9 mouse cellular contexts compared by ENCODE assay signal in genomic region chr14:58937791-58938600, GRCm38 (mm10).
DNase-seq lines count a peak whose midpoint lies in the region; ATAC-seq lines count a peak whose summit lies in the region.
"Had no signal": no experiment of that assay in that cellular context is flagged by ENCODE, and none has a peak within 500 bp of the region (broad histone marks: within the 10 kb centered on the region; RNA-seq: fewer than 3 reads in every experiment).

No protein-coding gene starts in this region.

- no peaks in the 10 kb centered on the region for H3K36me3 ChIP-seq in heart, embryonic 13.5 days
- no peaks in the 10 kb centered on the region for H3K36me3 ChIP-seq in kidney, embryonic 16.5 days (ENCODE audit: insufficient read depth, low read length)
- H3K36me3 ChIP-seq: neural tube, embryonic 13.5 days had no signal

- H3K4me2 ChIP-seq in heart, embryonic 13.5 days, result peak overlapping the region; percentile 34
- peak overlapping the region; percentile 37 for H3K4me2 ChIP-seq in kidney, embryonic 16.5 days (replicated peaks; ENCODE audit: low read depth, low read length)
- H3K4me2 ChIP-seq: neural tube, embryonic 13.5 days had no signal

- no peak overlapping the region for H3K9ac ChIP-seq in heart, embryonic 13.5 days
- H3K9ac ChIP-seq in kidney, embryonic 16.5 days (replicated peaks; ENCODE audit: low read length), result no peak overlapping the region
- H3K9ac ChIP-seq: neural tube, embryonic 13.5 days had no signal

- H3K4me3 ChIP-seq in heart, embryonic 13.5 days, result no peak overlapping the region
- peak overlapping the region; percentile 5; the same call in 1 of the 2 replicates for H3K4me3 ChIP-seq in kidney, embryonic 16.5 days (ENCODE audit: low read length)
- H3K4me3 ChIP-seq: neural tube, embryonic 13.5 days had no signal

- H3K27me3 ChIP-seq in heart, embryonic 13.5 days (replicated peaks), result no peaks in the 10 kb centered on the region
- H3K27me3 ChIP-seq in kidney, embryonic 16.5 days (ENCODE audit: insufficient read depth, low read length), result peaks cover 9% of the 10 kb centered on the region
- H3K27me3 ChIP-seq: neural tube, embryonic 13.5 days had no signal

- ATAC-seq in heart, embryonic 13.5 days (ENCODE audit: extremely low read depth, insufficient number of reproducible peaks, low FRiP score, low TSS enrichment), result no peak
- ATAC-seq in kidney, embryonic 16.5 days (ENCODE audit: low FRiP score, low TSS enrichment), result peak; percentile 73; the same call in 1 of the 2 replicates

- no peak for DNase-seq in heart, adult 8-10 months (ENCODE audit: low spot score)
- DNase-seq in ES-CJ7 (ENCODE audit: low read depth, low spot score), result peak; percentile 48
- peak; percentile 63 for DNase-seq in embryo, embryonic 10.5 days (ENCODE audit: low spot score)
- DNase-seq in retina, postnatal 7 days (ENCODE audit: low read depth, low spot score), result peak; percentile 19
- DNase-seq in right cerebral cortex, postnatal 25 days, result no peak
- DNase-seq in layer of hippocampus, adult 18-20 months (ENCODE audit: low spot score in 2 of 2), result no peak

- H3K9me3 ChIP-seq in heart, embryonic 13.5 days, result no peaks in the 10 kb centered on the region
- H3K9me3 ChIP-seq in kidney, embryonic 16.5 days (ENCODE audit: low read length), result no peaks in the 10 kb centered on the region
- H3K9me3 ChIP-seq: neural tube, embryonic 13.5 days had no signal

- no peak overlapping the region for H3K27ac ChIP-seq in heart, embryonic 13.5 days (replicated peaks)
- no peak overlapping the region for H3K27ac ChIP-seq in kidney, embryonic 16.5 days (ENCODE audit: low read length)
- H3K27ac ChIP-seq: neural tube, embryonic 13.5 days had no signal

- H3K4me1 ChIP-seq in heart, embryonic 13.5 days, result peaks cover 16% of the 10 kb centered on the region
- H3K4me1 ChIP-seq in kidney, embryonic 16.5 days (ENCODE audit: insufficient read depth, low read length), result peaks cover 8% of the 10 kb centered on the region

- WGBS in heart, embryonic 13.5 days, result 70% methylated on average over 12 of the region's 12 CpGs
- WGBS in kidney, embryonic 16.5 days, result 40% methylated on average over 12 of the region's 12 CpGs

Comparison
In these comparisons a context has a peak if more than half of its experiments do, and no peak if none do; other contexts are left out.
1. DNase-seq: peak in ES-CJ7 (single experiment), embryo, embryonic 10.5 days (single experiment) and retina, postnatal 7 days (single experiment); none in heart, adult 8-10 months (single experiment), right cerebral cortex, postnatal 25 days (single experiment) and layer of hippocampus, adult 18-20 months (0 of 2).